Mouse (Mus musculus) cerebellum, adult 11 months (tissue): ENCODE data around the gene Psmc6.

ENCODE experiments used
- DNase-seq: peaks from one replicate; pipeline ENCODE4 v3.0.0; 2022

Psmc6 gene

DNA sequence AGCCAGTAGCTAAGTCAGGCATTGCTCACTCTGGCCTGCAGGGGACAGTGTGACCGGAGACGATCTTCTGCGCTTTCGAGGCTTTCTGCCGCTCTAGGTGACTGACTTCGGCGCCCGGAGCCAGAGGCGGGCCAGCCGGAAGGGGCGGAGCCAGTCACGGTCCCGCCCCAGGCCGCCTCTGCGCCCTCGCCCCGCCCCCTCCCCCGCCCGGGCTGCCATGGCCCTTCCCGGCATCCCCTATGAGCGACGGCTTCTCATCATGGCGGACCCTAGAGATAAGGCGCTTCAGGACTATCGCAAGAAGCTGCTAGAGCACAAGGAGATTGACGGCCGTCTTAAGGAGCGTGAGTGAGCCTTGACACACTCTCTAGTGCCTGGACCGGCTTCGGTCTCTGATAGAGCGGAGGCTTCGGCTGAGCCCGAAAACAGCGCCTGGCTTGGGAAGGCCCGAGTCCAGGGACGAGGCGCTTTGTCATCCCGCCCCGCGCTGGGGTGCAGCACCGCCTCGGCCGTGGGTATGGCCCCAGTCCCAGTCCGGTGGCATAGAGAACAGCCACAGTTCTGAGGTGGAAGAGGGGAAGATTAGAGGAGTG, at the start of gene Psmc6:
Psmc6 (plus strand) TSS at position 200 of the 593 bp plus-strand sequence.
- DNase-seq = peak; percentile 89

DNA sequence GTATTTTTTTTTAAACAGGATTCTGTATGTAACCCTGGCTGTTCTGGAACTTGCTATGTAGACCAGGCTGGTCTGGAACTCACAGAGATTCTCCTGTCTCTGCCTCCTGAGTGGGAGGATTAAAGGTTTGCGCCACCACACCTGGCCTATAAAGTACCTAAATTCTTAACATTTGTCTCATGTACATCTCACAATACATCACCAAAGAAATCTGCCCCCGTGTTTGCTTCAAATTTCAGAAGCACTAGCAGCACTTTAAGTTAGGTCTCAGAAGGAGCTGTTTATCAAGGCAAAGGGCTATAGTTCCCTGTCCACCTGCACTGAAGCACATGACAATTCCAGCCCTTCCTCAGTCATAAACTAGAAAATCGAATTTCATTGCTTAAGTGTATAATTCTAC, 47.5 kb upstream of the Psmc6 start:
- no peak for DNase-seq

DNA sequence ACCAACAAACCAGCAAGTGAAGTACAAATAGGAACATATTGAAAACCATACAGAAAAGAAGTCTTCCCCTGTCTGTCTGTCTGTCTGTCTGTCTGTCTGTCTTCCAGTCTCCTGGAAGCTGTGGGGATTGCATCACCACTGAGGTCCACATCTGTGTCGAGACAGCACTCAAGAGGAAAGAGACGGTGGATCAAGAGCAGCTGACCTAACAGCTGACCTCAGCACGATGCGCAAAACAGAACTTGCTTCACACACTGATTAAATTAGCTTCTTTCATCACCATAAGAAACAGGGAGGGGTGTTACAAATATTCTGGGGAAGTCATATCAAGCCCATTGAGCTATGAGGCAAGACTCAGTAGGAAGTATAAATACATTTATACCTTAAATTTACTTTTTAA, 38.0 kb upstream of the Psmc6 start:
- DNase-seq = no peak

DNA sequence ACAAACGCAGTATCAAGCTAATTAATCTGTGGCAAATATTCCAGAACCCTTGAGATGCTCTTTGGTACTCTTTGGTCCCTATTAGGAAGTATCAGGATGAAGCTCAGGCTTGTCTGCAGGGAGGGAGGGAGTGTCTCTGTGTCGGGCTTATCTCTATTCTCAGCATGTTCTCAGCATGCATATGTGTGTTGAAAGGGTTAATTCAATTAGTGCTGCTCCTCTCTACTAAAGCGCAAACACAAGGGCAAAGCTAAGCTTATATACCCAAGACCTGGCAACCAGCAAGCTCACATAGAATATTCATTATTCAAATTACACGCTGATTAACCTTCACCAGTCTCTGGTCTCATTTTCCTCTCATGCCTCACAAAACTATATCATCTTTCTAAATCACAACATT, 25.6 kb upstream of the Psmc6 start:
- DNase-seq = no peak

DNA sequence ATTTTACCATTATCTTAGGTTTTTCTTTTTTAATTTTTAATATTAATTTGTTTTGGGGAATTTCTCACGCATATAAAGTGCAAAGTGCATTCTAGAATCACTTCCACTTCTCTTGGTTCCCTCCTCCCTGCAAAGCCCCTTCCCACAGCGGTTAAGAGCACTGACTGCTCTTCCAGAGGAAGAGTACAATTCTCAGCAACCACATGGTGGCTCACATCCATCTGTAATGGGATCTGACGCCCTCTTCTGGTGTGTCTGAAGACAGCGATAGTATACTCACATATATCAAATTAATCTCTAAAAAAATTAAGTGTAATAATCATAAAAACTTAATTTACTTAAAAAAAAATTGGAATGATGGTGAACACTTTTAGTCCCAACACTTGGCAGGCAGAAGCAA, 25.2 kb upstream of the Psmc6 start:
- DNase-seq = no peak

DNA sequence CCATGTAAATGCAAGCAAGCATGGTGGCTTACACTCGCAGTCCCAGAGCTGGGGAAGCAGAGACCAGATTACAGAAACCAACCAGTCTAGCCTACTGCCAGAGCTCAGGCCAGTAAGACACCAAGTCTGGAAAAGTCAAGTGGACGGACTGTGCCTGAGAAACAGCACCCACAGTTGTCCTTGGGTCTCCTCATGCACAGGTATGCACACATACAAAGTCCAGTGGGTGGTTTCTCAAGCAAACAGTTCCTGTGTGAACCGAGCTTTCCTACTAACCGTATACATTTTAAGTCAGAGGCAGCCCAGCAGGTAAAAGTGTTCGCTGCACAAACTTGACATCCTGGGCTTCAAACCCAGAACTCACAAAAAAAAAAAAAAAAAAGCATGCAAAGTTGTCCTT, 23.7 kb upstream of the Psmc6 start:
- DNase-seq = no peak

DNA sequence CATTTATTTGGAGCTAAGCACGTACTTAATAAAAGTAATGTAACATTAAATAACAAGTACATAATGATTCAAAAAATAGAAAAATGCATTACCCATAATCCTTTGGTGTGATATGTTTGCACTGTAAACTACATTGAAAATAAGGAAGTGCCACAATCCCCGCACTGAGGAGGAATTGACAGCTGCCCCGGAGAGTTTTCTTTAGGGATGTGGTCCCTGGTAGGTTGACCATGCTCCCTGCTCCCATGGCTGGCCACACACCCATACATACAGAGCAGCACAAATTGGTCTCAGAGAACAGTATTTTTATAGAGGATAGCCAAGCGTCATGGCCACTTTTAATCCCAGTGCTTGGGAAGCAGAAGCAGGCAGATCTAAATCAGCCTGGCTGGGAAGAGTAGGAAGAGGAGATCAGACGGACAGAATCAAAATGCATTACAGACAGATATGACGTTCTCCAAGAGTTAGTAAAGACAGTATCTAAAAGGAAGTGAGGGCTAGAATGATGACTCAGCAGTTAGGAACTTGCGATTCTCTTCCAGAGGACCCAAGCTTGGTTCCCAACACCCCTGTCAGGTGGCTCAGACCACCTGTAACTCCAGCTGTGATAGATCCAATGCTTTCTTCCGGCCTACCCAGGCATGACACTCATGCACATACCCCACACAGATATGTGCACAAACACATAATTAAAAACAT, 21.8 kb upstream of the Psmc6 start:
- DNase-seq = no peak

DNA sequence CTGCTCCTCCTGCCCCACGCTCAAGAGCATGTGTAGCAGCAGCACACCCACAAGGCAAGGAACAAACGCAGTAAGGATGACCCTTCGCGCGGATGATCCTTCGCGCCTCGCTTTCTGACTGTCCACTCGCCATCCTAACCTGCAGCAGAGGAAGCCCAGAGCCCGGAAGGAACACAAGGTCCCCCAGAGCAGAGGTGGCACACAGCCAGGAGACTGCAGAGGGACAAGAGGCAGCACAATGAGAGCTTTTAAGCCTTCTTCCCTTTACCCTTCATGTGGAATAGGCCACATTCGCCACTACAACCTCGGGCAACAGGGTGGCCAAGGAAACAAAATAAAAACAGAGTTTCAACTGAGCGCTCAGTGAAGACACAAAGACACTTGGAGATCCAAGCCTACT, 19.9 kb upstream of the Psmc6 start:
- DNase-seq = peak; percentile 28

DNA sequence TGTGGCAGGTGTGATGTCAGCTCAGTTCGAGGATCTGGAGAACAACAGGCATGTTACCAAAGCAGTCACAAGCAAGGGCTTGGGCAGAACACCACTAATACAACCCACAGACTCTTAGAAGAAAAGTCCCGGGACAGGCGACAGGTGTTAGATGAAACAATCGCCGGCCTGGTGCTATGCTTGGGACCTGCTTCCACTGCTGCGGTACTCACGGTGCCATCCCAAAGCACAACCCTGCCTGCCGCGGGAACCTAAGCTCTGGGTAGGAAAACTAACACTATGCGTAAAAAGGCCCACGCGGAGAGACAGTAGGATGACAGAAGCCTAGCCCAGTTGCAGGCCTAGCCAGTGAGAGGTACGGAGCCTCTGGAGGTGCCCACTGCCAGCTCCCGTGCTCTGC, 19.5 kb upstream of the Psmc6 start:
- DNase-seq = no peak

DNA sequence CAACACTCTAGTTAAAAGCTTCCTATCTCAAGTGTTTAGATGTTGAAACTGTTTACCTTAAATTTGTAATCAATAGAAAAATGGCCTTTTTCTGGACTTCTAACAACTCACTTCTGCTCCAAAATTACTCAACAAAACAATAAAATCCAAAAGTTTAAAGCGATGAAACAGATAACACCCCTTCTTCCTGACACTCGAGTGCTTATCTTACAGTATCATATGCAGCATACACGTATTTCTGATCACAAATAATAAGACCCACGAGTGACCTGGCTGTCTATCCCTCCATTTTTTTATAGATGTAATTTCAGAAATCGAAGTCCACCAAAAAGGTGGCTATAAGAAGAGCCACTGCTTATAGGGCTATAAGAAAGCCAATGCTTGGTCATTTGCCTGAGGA, 12.7 kb upstream of the Psmc6 start:
- DNase-seq = no peak

DNA sequence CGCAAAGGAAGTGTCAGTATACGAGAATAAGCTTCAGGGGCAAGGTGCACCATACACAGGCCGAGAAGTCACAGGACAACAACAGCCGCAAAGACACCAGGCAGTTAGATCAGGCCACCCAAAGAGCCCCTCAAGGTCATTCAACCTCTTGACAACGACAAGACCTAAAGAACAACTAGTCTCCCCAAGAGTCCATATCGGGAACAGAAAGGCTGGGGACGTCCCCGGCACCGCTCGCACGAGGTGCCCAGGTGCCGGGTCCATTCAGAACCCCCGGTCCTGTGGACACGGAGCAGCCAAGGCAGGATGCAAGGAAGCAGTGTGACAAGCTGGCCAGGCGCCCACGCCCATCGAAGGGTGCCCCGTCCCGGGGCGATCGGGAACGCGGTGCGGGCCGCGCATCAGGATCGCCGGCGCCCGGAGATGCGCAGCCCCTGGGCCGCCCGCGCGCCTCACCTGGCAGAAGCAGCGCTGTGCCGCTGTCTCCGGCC, 11.6 kb upstream of the Psmc6 start:
- no peak for DNase-seq

DNA sequence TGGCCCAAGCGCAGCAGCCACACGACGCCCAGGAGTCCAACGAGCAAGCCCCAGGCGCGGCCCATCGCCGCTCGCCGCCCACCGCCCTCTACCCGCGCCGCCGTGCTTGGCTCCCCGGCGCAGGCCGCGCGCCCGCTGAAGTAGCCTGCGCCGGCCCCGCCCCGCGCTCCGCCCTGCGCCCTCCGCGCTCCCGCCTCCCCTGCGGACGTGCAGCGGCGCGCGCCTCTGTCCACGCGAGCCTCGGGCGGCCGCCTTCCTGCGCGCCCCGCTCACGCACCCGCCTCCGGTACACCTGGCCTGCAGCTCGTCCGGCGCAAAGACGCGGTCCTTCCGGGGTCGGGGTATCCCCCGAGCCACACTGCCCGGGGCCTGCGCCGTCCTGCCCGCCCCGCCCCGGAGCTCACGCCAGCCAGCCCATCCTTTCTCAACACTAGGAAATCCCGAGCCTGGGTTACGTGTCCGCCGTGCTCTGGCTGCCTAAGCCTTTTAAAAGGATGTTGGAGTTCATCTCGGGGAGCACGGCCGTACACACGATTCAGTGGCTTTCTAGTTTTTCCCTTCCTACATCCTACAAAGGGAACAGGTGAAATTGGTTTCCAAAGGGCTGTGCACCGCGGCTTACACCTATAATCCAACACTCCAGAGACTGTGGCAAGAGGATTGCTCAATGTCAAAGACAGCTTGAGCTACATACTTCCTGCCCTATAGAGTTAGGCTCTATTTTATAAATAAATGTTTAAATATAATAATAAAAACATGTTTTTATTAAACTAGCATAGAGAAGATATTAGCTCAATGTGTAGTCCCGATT, 11.0 kb upstream of the Psmc6 start, which contains the start of gene Ero1l:
Ero1l (minus strand) TSS at position 346 of the 811 bp plus-strand sequence.
- peak; percentile 83 for DNase-seq

DNA sequence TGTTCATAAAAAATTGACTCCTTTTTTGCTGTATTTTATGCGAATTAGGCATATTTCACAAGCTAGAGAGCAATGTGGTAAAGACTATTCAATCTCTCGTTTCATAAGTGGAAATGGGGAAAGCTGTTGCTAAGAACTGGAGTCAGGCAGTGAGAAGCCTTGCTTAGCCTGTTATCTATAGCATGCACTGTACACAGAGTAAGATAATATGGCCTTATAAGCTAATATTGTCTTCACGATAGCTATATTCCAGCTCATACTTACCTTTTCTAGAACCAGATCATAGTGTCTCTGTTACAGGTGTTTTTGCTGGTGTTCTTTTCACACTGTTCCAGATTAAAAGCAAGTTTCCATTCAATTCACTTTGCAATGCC, 10.4 kb upstream of the Psmc6 start:
- no peak for DNase-seq

DNA sequence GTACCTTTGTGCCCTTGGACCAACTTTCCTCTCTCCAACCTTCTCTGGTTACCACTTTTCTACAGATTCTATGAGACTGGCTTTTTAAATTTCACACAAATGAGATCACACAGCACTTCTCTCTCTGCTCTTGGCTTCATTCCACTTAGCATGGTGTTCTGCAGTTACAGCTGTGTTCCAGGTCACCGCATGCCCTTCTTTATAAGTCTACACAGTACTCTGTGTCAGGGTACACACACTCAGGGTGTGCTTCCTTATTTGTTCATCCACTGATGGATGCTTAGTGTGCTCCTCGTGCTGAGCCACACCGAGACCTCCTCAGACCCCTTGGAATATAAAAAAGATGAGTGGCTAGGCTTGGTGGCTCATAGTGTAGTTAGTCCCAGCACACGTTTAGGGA, 9.5 kb upstream of the Psmc6 start:
- no peak for DNase-seq

DNA sequence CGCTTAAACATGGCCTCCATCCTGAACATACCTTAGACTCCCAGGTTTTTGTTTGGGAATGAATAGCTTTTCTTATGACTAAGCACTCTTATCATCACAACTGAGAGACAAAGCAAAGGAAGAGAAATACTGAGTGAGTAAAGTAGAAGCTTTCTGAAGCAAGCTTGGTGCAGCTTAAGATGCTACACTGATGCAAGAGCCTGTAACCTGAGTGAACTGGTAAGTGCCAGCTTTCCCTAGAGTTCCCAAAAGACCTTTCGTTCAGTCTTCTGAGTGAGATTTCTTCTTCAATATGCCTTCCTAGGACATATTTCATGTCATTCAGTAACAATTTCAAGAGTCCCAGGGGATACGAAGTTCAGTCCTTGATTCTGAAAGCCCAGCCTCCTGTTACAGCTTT, 8.5 kb upstream of the Psmc6 start:
- DNase-seq = no peak

DNA sequence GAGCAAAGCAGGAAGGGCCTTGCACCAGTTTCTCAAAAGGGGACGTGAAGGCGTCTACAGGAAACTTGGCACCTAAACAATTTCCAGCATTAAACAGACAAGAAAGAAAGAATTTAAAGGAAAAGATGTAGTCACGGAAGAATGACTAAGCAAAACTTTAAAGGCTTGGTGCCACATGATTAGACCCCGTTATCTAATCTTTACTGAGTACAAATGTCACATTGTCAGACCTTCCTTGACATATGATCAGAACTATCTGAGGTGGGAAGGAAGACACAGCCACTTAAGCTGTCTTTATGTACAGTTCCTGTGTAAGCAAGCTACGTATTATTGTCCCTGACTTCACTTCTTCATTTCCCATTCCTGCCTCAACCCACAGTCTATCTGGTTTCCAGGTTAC, 8.0 kb upstream of the Psmc6 start:
- DNase-seq = no peak

DNA sequence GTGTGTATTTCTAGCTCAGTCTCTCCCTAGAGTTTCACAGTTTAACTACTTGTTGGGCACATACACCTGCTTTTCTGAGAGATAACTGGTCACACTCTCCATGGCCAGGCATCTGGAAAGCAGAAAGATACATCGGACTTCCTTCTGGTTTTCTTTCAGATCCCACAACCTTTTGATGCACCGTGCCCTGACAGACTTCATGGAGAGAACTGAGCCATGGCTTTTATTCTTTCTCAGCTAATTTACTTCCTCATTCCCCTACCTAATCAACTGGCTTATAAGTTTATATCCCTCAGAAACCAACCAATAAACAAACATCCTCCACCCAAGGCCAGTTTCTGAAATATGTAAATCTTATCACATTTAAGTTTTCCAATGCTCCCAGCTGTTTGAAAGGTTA, 7.1 kb upstream of the Psmc6 start:
- DNase-seq = no peak

DNA sequence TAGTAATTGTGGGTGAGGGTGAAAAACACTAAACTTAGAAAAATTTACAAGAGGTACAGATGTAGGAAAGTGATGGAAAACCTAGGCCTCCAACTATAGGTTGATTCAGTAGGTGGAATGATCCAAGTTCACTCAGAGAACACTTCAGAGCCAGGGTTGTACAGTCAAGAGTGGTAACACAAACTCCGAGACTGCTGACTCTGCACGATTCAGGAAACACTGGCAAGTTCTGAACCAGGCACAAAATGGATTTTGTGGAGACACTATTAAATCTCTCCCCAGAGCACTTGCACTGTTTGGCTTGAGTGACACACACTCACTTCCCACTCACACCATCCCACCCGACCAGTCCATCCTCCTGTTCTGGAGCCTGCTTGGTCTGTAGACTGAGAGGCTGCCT, 6.3 kb upstream of the Psmc6 start:
- DNase-seq = no peak

DNA sequence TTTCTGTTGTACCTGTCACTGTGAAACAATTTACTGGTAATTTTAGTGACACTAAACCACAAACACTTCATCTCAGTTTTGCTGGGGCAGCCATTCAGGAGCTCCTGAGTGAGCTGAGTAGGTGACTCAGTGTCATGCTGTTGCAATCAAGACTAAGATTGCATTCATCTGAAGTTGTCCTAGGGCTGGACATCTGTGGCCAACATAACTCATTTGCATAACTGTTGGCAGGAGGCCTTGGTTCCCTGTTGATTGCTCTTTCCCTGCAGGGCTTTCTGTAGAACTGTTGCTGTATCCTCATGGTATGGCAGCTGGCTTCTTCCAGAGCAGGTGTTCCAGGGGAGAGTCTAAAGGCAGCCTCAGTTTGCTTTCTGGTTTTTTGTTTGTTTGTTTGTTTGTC, 4.1 kb upstream of the Psmc6 start:
- no peak for DNase-seq

DNA sequence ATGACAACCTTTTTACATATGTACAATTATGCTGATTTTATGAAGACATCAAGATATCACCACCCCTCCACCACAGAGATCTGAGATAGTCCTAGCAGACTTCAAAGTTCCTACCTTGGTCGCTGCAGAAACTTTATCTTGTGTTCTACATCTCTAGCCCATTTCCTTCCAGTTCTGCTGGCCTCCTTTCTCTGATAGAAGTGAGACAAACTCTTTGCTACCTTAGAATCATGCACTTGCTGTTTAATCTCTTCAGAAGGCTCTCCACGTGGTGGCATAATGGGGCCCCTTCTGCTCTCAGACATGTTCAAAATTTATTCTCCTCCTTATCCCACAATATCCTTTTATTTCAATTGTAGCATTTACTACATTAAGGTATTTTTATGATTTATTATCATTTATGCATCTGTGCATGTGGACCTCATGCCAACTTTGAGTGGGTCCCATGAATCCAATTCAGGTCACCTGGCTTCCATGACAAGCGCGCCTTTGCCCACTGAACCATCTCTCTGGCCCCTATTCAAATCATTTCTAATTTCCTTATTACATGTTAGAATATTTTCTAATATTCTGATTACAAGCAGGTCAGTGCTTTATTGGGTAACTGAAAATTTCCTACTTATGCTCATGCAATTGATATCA, 1.4 kb upstream of the Psmc6 start:
- DNase-seq = no peak

DNA sequence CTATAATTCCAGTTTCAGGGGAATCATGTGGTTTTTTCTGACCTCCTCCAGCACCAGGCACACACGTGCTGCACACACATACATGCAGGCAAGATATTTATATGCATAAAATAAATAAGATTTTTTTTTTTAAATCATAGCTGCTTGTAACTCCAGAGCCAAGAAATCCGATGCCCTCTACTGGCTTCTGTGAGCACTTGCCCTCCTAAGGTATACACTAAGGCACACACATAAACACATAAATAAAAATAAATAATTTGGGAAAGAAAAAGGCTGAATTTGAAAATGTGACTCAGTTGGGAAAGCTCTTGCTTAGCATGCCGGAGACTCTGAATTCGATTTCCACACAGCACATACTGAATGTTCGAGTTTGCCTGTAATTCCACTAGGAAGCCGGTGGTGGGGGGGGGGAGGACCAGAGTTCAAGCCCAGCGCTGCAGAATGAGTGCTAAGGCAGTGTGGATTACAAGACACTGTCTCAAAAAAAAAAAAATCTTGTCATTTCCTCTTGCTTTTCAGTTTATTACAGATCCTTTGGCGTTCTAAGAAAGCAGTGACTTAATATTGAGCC, 485 bp upstream of the Psmc6 start:
- no peak for DNase-seq

DNA sequence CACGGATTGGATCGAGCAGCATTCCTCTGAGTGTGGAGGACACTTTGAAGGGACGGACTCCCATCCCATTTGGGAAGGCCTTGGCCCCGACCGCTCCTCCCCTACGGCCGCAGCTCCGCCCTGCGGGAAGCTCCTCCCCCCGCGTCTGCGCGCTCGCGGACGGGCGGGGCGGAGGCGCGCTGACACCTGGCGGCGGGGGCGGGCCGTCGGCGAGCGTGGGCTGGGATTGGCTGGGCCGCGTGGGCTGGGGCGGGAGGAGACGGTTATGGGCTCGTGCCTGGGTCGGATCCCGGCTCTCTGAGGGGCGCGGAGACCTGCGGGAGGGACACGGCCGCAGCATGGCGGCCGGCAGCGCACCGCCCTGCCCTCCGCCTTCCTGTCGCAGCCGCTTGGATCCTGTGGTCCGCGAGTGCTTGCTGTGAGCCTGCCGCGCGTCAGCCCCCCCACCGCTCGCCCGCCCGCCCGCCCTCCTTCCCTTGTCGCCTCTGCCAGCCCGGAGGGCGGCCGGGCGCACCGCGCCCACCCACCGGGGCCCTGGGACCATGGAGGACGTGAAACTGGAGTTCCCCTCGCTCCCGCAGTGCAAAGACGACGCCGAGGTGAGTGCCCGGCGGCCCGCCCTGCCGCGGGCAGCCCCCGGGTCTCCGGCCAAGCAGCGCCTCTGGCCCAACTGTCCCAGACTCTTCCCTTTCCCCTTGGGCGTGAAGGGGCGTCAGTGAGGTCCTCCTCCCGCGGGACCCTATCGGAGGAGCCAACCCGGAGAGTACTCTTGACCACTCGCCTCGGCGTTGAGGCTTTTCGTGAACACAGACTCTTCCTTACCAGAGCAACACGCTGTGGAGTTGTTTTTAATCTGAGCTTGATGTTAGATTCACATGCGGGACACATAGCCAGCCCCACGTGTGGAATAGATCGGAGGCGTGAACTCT, 21.6 kb downstream of the Psmc6 start, which contains the start of gene Styx:
Styx (plus strand) TSS at position 163 of the 929 bp plus-strand sequence.
- peak; percentile 95 for DNase-seq
